Mouse (Mus musculus) hindbrain, postnatal 0 days (tissue): Measurements from ENCODE around the gene Rtkn2. TPM values are rescaled to one million over a fixed set of nuclear protein-coding genes. Genes with fewer than 3 reads are reported as not detected.

Experiments used
- ATAC-seq: fragments of 200-750 bp; cut with Nextera tagmentation; 2 replicates; pipeline ENCODE4 v1.8.0; 2017; ENCODE audit warnings: mild to moderate bottlenecking, moderate TSS enrichment, moderate library complexity
- DNase-seq: peaks from one replicate; pipeline ENCODE4 v3.0.0-alpha.2; 2015; ENCODE audit warnings: low spot score
- H3K27ac ChIP-seq: fragments of 300-500 bp; sonication (generic); 2 replicates; pipeline ENCODE4 v1.5.1; 2014; ENCODE audit warnings: mild to moderate bottlenecking
- H3K27me3 ChIP-seq: fragments of 300-500 bp; sonication (generic); 2 replicates; pipeline ENCODE4 v1.6.1; 2014; ENCODE audit warnings: low read length, mixed read lengths; ENCODE audit not compliant: insufficient read depth
- H3K36me3 ChIP-seq: fragments of 300-500 bp; sonication (generic); 2 replicates; pipeline ENCODE4 v1.6.1; 2014; ENCODE audit warnings: low read length, mixed read lengths; ENCODE audit not compliant: insufficient read depth
- H3K4me1 ChIP-seq: fragments of 300-500 bp; sonication (generic); 2 replicates; pipeline ENCODE4 v1.6.1; 2014; ENCODE audit warnings: antibody characterized with exemption, low read length, mixed read lengths; ENCODE audit not compliant: insufficient read depth
- H3K4me2 ChIP-seq: fragments of 300-500 bp; sonication (generic); 2 replicates; pipeline ENCODE4 v1.6.1; 2014; ENCODE audit warnings: low read depth, mild to moderate bottlenecking, low read length, moderate library complexity, mixed read lengths
- H3K4me3 ChIP-seq: fragments of 300-500 bp; sonication (generic); 2 replicates; pipeline ENCODE4 v1.5.1; 2014; ENCODE audit warnings: low read length
- H3K9ac ChIP-seq: fragments of 300-500 bp; sonication (generic); replicated peaks from 2 replicates; pipeline ENCODE4 v1.6.1; 2014; ENCODE audit warnings: mild to moderate bottlenecking, low read length, moderate library complexity, mixed read lengths
- H3K9me3 ChIP-seq: fragments of 300-500 bp; sonication (generic); 2 replicates; pipeline ENCODE4 v1.6.1; 2016; ENCODE audit warnings: low read length, mixed read lengths
- CTCF ChIP-seq: IDR thresholded peaks from 2 replicates; pipeline ENCODE4 v1.5.1; 2016; ENCODE audit warnings: antibody characterized with exemption, control low read depth, low read depth
- WGBS: fragments of 180-500 bp; shearing (Covaris S2); extraction: QIAGEN DNeasy Blood & Tissue Kit; methylation state at CpG from one replicate; pipeline ENCODE4 v1.1.7; 2014; 5-methylcytosine and 5-hydroxymethylcytosine counted together
- polyA plus RNA-seq: library from polyadenylated mRNA; unstranded; fragments of >200 nt; fragmentation: Nextera tagmentation; extraction: Ambion mirVana; gene quantifications from 2 replicates; pipeline ENCODE4 v1.2.1, GENCODE M21; 2015
- total RNA-seq: library from RNA; depleted of rRNA; stranded (reverse); fragments of >200 nt; gene quantifications from 2 replicates; pipeline ENCODE4 v1.2.3, GENCODE M21; 2014

The Rtkn2 gene
- total and polyA plus RNA-seq, 2 experiments from 2014 or later: 5.4 to 6.4 TPM

DNA sequence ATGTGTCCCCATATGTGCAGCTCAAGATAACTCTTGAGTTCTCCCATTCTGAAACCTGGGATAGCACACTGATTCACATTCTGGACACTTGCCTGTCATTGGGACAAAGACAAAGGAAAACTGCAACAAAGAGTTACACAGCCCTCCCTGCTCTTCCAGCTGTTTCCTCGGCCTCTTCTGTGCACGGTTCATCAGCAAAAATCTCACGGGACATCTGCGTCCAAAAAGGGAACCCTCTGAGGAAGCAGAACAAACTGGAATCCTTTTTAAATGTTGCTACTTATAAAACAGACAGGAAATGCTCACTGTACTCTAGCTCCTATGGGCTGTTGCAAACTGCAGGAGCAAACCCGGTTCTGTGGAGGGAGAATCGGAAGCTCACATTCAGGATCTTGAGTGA is 13.3 kb upstream of the Rtkn2 start:
- DNase-seq: no peak
- H3K4me1 ChIP-seq: no peaks in the 10 kb centered on the region
- no peak overlapping the region for H3K9ac ChIP-seq
- no peak overlapping the region for H3K27ac ChIP-seq
- no peak for ATAC-seq
- no peaks in the 10 kb centered on the region for H3K36me3 ChIP-seq
- no peak overlapping the region for H3K4me3 ChIP-seq
- H3K27me3 ChIP-seq: no peaks in the 10 kb centered on the region
- no peak for TF ChIP-seq CTCF
- WGBS: 20% methylated on average over 6 of the region's 6 CpGs
- H3K9me3 ChIP-seq: no peaks in the 10 kb centered on the region
- no peak overlapping the region for H3K4me2 ChIP-seq

GRCm38 (mm10) chr10:67966983-67967382 is 12.4 kb upstream of the Rtkn2 start:
- DNase-seq (no peak), ATAC-seq (no peak)
- Histone ChIP-seq H3K36me3 (no peaks in the 10 kb centered on the region), H3K9ac (no peak overlapping the region), H3K4me1 (no peaks in the 10 kb centered on the region), H3K9me3 (no peaks in the 10 kb centered on the region), H3K4me3 (no peak overlapping the region), H3K27me3 (no peaks in the 10 kb centered on the region), H3K4me2 (no peak overlapping the region), H3K27ac (no peak overlapping the region)
- WGBS: 81% methylated on average over 2 of the region's 2 CpGs
- TF ChIP-seq CTCF: no peak

GRCm38 (mm10) chr10:67971166-67971796 is 8.1 kb upstream of the Rtkn2 start:
- no peak overlapping the region for H3K4me3 ChIP-seq
- no peak overlapping the region for H3K4me2 ChIP-seq
- no peak for TF ChIP-seq CTCF

GRCm38 (mm10) chr10:67977271-67977670 is 2.1 kb upstream of the Rtkn2 start:
- DNase-seq (no peak), ATAC-seq (no peak)
- TF ChIP-seq CTCF: no peak
- no peak overlapping the region for H3K9ac ChIP-seq
- no peaks in the 10 kb centered on the region for H3K4me1 ChIP-seq
- no peak overlapping the region for H3K27ac ChIP-seq
- H3K4me3 ChIP-seq: no peak overlapping the region
- no peaks in the 10 kb centered on the region for H3K27me3 ChIP-seq
- 64% methylated on average over 4 of the region's 4 CpGs for WGBS
- H3K4me2 ChIP-seq: no peak overlapping the region
- no peaks in the 10 kb centered on the region for H3K9me3 ChIP-seq
- no peaks in the 10 kb centered on the region for H3K36me3 ChIP-seq

More at GRCm38 (mm10) chr10:67971166-67971796, 8.1 kb upstream of the Rtkn2 start:
- H3K9me3 ChIP-seq: no peaks in the 10 kb centered on the region
- 77% methylated on average over 11 of the region's 11 CpGs for WGBS
- ATAC-seq (no peak), DNase-seq (no peak)
- no peak overlapping the region for H3K27ac ChIP-seq
- H3K4me1 ChIP-seq: no peaks in the 10 kb centered on the region
- no peaks in the 10 kb centered on the region for H3K36me3 ChIP-seq
- H3K9ac ChIP-seq: no peak overlapping the region
- H3K27me3 ChIP-seq: no peaks in the 10 kb centered on the region

DNA sequence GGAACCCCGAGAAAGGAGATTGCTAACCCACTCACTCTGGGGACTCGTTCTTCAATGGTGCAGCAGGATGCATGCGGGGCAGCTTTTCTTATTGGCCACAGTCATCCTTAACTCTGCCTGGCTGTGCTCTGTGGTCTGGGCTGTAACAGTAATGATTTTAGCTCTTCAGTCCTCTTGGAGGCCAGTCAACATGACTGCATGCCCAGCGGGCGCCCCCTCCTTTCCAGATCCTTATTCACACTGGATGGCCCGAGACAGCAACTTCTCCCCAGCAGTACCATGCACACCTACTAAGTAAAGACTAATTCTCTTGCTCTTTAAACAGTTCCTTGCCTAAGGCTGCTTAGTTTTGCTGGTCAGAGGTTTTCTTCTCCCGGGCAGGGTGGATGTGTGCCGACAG is 4.4 kb downstream of the Rtkn2 start:
- Histone ChIP-seq H3K9me3 (no peaks in the 10 kb centered on the region), H3K4me3 (no peak overlapping the region), H3K27me3 (no peaks in the 10 kb centered on the region), H3K27ac (no peak overlapping the region), H3K9ac (no peak overlapping the region), H3K4me2 (no peak overlapping the region), H3K36me3 (no peaks in the 10 kb centered on the region), H3K4me1 (no peaks in the 10 kb centered on the region)
- 86% methylated on average over 8 of the region's 8 CpGs for WGBS
- TF ChIP-seq CTCF: no peak
- no peak for DNase-seq
- ATAC-seq: no peak

- no peak overlapping the region for H3K27ac ChIP-seq
- ATAC-seq: peak; percentile 83
- WGBS: 41% methylated on average over 13 of the region's 13 CpGs
- no peaks in the 10 kb centered on the region for H3K27me3 ChIP-seq
- H3K9me3 ChIP-seq: no peaks in the 10 kb centered on the region
- H3K4me2 ChIP-seq: no peak overlapping the region
- peak; percentile 84 for DNase-seq
- no peaks in the 10 kb centered on the region for H3K36me3 ChIP-seq
- no peaks in the 10 kb centered on the region for H3K4me1 ChIP-seq
- peak; percentile 94 for TF ChIP-seq CTCF
- H3K4me3 ChIP-seq: no peak overlapping the region
- H3K9ac ChIP-seq: no peak overlapping the region
Measured at GRCm38 (mm10) chr10:67984271-67984943, 5.0 kb downstream of the Rtkn2 start.

DNA sequence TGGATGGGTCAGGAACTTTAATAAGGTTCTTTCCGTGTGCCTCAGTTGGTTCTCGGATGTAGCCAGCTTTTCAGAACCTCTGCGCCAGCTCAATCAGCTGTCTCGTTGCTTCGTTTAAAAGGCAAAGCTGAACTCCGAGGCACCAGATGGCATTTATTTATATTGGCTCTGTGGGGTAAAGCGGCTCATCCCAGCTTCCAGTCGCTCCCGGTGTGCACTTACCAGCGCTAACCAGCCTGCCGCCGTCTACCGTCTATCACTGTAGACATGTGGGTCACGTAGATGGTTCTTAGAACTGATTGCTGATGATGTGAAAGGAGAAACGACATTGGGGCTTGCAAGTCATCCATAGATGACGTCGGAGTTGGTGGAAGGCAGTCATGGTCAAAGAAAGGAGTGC is 5.7 kb downstream of the Rtkn2 start:
- H3K4me3 ChIP-seq: no peak overlapping the region
- no peak for ATAC-seq
- no peak overlapping the region for H3K27ac ChIP-seq
- TF ChIP-seq CTCF: no peak
- H3K9ac ChIP-seq: no peak overlapping the region
- 73% methylated on average over 17 of the region's 17 CpGs for WGBS
- no peaks in the 10 kb centered on the region for H3K4me1 ChIP-seq
- DNase-seq: no peak
- H3K9me3 ChIP-seq: no peaks in the 10 kb centered on the region
- no peaks in the 10 kb centered on the region for H3K27me3 ChIP-seq
- H3K4me2 ChIP-seq: no peak overlapping the region
- no peaks in the 10 kb centered on the region for H3K36me3 ChIP-seq
